Mouse (Mus musculus): ENCODE measurements around the gene Fam49a. TPM values are rescaled to one million over a fixed set of nuclear protein-coding genes. Genes with fewer than 3 reads are reported as not detected.

Fam49a gene
- polyA plus RNA-seq, 1 experiment from 2014 or later, result 48.9 TPM

GRCm38 (mm10) chr12:12294380-12295171 lies 32.6 kb downstream of the Fam49a start:
- Histone ChIP-seq H3K36me3 (ENCODE audit: control insufficient read depth, insufficient read depth, low read length) (no peaks in the 10 kb centered on the region), H3K27ac (ENCODE audit: low read depth, low read length) (no peak overlapping the region), H3K4me3 (ENCODE audit: low read depth, low read length) (no peak overlapping the region), H3K27me3 (ENCODE audit: control insufficient read depth, insufficient read depth, low read length) (no peaks in the 10 kb centered on the region), H3K9me3 (replicated peaks; ENCODE audit: control insufficient read depth, low read length) (no peaks in the 10 kb centered on the region), H3K4me1 (ENCODE audit: control insufficient read depth, insufficient read depth, low read length) (peaks cover 34% of the 10 kb centered on the region), H3K9ac (ENCODE audit: low read depth, low read length) (no peak overlapping the region), H3K4me2 (no peak overlapping the region)
- no peak for ATAC-seq (replicated peaks; ENCODE audit: insufficient number of reproducible peaks, low FRiP score, low TSS enrichment)
- WGBS (ENCODE audit: insufficient replicate concordance), result 86% methylated on average over 5 of the region's 5 CpGs

GRCm38 (mm10) chr12:12298451-12298850 lies 36.5 kb downstream of the Fam49a start:
- Histone ChIP-seq H3K9me3 (replicated peaks; ENCODE audit: control insufficient read depth, low read length) (no peaks in the 10 kb centered on the region), H3K9ac (ENCODE audit: low read depth, low read length) (no peak overlapping the region), H3K4me2 (no peak overlapping the region), H3K4me1 (ENCODE audit: control insufficient read depth, insufficient read depth, low read length) (peaks cover 38% of the 10 kb centered on the region), H3K27ac (ENCODE audit: low read depth, low read length) (no peak overlapping the region), H3K36me3 (ENCODE audit: control insufficient read depth, insufficient read depth, low read length) (no peaks in the 10 kb centered on the region), H3K27me3 (ENCODE audit: control insufficient read depth, insufficient read depth, low read length) (no peaks in the 10 kb centered on the region), H3K4me3 (ENCODE audit: low read depth, low read length) (no peak overlapping the region)
- ATAC-seq (replicated peaks; ENCODE audit: insufficient number of reproducible peaks, low FRiP score, low TSS enrichment), result no peak
- WGBS (ENCODE audit: insufficient replicate concordance), result 81% methylated on average over 7 of the region's 7 CpGs

- no peak overlapping the region for H3K4me3 ChIP-seq (ENCODE audit: low read depth, low read length)
- H3K27me3 ChIP-seq (ENCODE audit: control insufficient read depth, insufficient read depth, low read length), result no peaks in the 10 kb centered on the region
- peak overlapping the region; percentile 6; the same call in 1 of the 2 replicates for H3K27ac ChIP-seq (ENCODE audit: low read depth, low read length)
- H3K9me3 ChIP-seq (replicated peaks; ENCODE audit: control insufficient read depth, low read length), result no peaks in the 10 kb centered on the region
- WGBS (ENCODE audit: insufficient replicate concordance), result 52% methylated on average over 2 of the region's 2 CpGs
- peak; percentile 52; the same call in 1 of the 2 replicates for ATAC-seq (replicated peaks; ENCODE audit: insufficient number of reproducible peaks, low FRiP score, low TSS enrichment)
- H3K9ac ChIP-seq (ENCODE audit: low read depth, low read length), result no peak overlapping the region
- H3K4me1 ChIP-seq (ENCODE audit: control insufficient read depth, insufficient read depth, low read length), result peaks cover 38% of the 10 kb centered on the region
- H3K36me3 ChIP-seq (ENCODE audit: control insufficient read depth, insufficient read depth, low read length), result no peaks in the 10 kb centered on the region
- H3K4me2 ChIP-seq, result no peak overlapping the region
Measured at GRCm38 (mm10) chr12:12299303-12299702, 37.4 kb downstream of the Fam49a start.

GRCm38 (mm10) chr12:12301149-12301548 lies 39.2 kb downstream of the Fam49a start:
- no peak overlapping the region for H3K4me2 ChIP-seq
- WGBS (ENCODE audit: insufficient replicate concordance), result 33% methylated on average over 2 of the region's 2 CpGs
- peak overlapping the region; percentile 66; the same call in 1 of the 2 replicates for H3K27ac ChIP-seq (ENCODE audit: low read depth, low read length)
- no peak for ATAC-seq (replicated peaks; ENCODE audit: insufficient number of reproducible peaks, low FRiP score, low TSS enrichment)
- H3K9me3 ChIP-seq (replicated peaks; ENCODE audit: control insufficient read depth, low read length), result no peaks in the 10 kb centered on the region
- H3K27me3 ChIP-seq (ENCODE audit: control insufficient read depth, insufficient read depth, low read length), result no peaks in the 10 kb centered on the region
- no peak overlapping the region for H3K9ac ChIP-seq (ENCODE audit: low read depth, low read length)
- H3K36me3 ChIP-seq (ENCODE audit: control insufficient read depth, insufficient read depth, low read length), result no peaks in the 10 kb centered on the region
- H3K4me1 ChIP-seq (ENCODE audit: control insufficient read depth, insufficient read depth, low read length), result peaks cover 35% of the 10 kb centered on the region
- no peak overlapping the region for H3K4me3 ChIP-seq (ENCODE audit: low read depth, low read length)

GRCm38 (mm10) chr12:12301815-12302214 lies 39.9 kb downstream of the Fam49a start:
- Histone ChIP-seq H3K27me3 (ENCODE audit: control insufficient read depth, insufficient read depth, low read length) (no peaks in the 10 kb centered on the region), H3K4me1 (ENCODE audit: control insufficient read depth, insufficient read depth, low read length) (peaks cover 41% of the 10 kb centered on the region), H3K27ac (ENCODE audit: low read depth, low read length) (peak overlapping the region; percentile 66), H3K9me3 (replicated peaks; ENCODE audit: control insufficient read depth, low read length) (no peaks in the 10 kb centered on the region), H3K36me3 (ENCODE audit: control insufficient read depth, insufficient read depth, low read length) (no peaks in the 10 kb centered on the region), H3K4me3 (ENCODE audit: low read depth, low read length) (no peak overlapping the region), H3K4me2 (no peak overlapping the region), H3K9ac (ENCODE audit: low read depth, low read length) (peak overlapping the region; percentile 36; the same call in 1 of the 2 replicates)
- WGBS (ENCODE audit: insufficient replicate concordance), result 10% methylated on average over 4 of the region's 4 CpGs
- no peak for ATAC-seq (replicated peaks; ENCODE audit: insufficient number of reproducible peaks, low FRiP score, low TSS enrichment)

GRCm38 (mm10) chr12:12306214-12306613 lies 44.3 kb downstream of the Fam49a start:
- WGBS (ENCODE audit: insufficient replicate concordance), result 79% methylated on average over 3 of the region's 3 CpGs
- no peak overlapping the region for H3K4me3 ChIP-seq (ENCODE audit: low read depth, low read length)
- peak overlapping the region; percentile 77 for H3K27ac ChIP-seq (ENCODE audit: low read depth, low read length)
- H3K36me3 ChIP-seq (ENCODE audit: control insufficient read depth, insufficient read depth, low read length), result no peaks in the 10 kb centered on the region
- H3K4me1 ChIP-seq (ENCODE audit: control insufficient read depth, insufficient read depth, low read length), result peaks cover 29% of the 10 kb centered on the region
- H3K27me3 ChIP-seq (ENCODE audit: control insufficient read depth, insufficient read depth, low read length), result no peaks in the 10 kb centered on the region
- no peak for ATAC-seq (replicated peaks; ENCODE audit: insufficient number of reproducible peaks, low FRiP score, low TSS enrichment)
- no peak overlapping the region for H3K4me2 ChIP-seq
- H3K9ac ChIP-seq (ENCODE audit: low read depth, low read length), result no peak overlapping the region
- H3K9me3 ChIP-seq (replicated peaks; ENCODE audit: control insufficient read depth, low read length), result no peaks in the 10 kb centered on the region

GRCm38 (mm10) chr12:12306814-12307213 lies 44.9 kb downstream of the Fam49a start:
- Histone ChIP-seq H3K4me1 (ENCODE audit: control insufficient read depth, insufficient read depth, low read length) (peaks cover 28% of the 10 kb centered on the region), H3K36me3 (ENCODE audit: control insufficient read depth, insufficient read depth, low read length) (no peaks in the 10 kb centered on the region), H3K4me3 (ENCODE audit: low read depth, low read length) (no peak overlapping the region), H3K9ac (ENCODE audit: low read depth, low read length) (no peak overlapping the region), H3K27ac (ENCODE audit: low read depth, low read length) (peak overlapping the region; percentile 77), H3K9me3 (replicated peaks; ENCODE audit: control insufficient read depth, low read length) (no peaks in the 10 kb centered on the region), H3K27me3 (ENCODE audit: control insufficient read depth, insufficient read depth, low read length) (no peaks in the 10 kb centered on the region), H3K4me2 (no peak overlapping the region)
- ATAC-seq (replicated peaks; ENCODE audit: insufficient number of reproducible peaks, low FRiP score, low TSS enrichment), result peak; percentile 41; the same call in 1 of the 2 replicates
- 41% methylated on average over 6 of the region's 6 CpGs for WGBS (ENCODE audit: insufficient replicate concordance)

GRCm38 (mm10) chr12:12307245-12307644 lies 45.3 kb downstream of the Fam49a start:
- H3K4me1 ChIP-seq (ENCODE audit: control insufficient read depth, insufficient read depth, low read length), result peaks cover 28% of the 10 kb centered on the region
- peak overlapping the region; percentile 47; the same call in 1 of the 2 replicates for H3K9ac ChIP-seq (ENCODE audit: low read depth, low read length)
- no peak overlapping the region for H3K4me3 ChIP-seq (ENCODE audit: low read depth, low read length)
- no peaks in the 10 kb centered on the region for H3K27me3 ChIP-seq (ENCODE audit: control insufficient read depth, insufficient read depth, low read length)
- peak overlapping the region; percentile 77 for H3K27ac ChIP-seq (ENCODE audit: low read depth, low read length)
- H3K9me3 ChIP-seq (replicated peaks; ENCODE audit: control insufficient read depth, low read length), result no peaks in the 10 kb centered on the region
- no peak for ATAC-seq (replicated peaks; ENCODE audit: insufficient number of reproducible peaks, low FRiP score, low TSS enrichment)
- H3K4me2 ChIP-seq, result no peak overlapping the region
- 64% methylated on average over 8 of the region's 8 CpGs for WGBS (ENCODE audit: insufficient replicate concordance)
- no peaks in the 10 kb centered on the region for H3K36me3 ChIP-seq (ENCODE audit: control insufficient read depth, insufficient read depth, low read length)

- Histone ChIP-seq H3K9ac (ENCODE audit: low read depth, low read length) (no peak overlapping the region), H3K4me2 (no peak overlapping the region), H3K4me3 (ENCODE audit: low read depth, low read length) (no peak overlapping the region), H3K27me3 (ENCODE audit: control insufficient read depth, insufficient read depth, low read length) (no peaks in the 10 kb centered on the region), H3K27ac (ENCODE audit: low read depth, low read length) (no peak overlapping the region), H3K9me3 (replicated peaks; ENCODE audit: control insufficient read depth, low read length) (no peaks in the 10 kb centered on the region), H3K36me3 (ENCODE audit: control insufficient read depth, insufficient read depth, low read length) (no peaks in the 10 kb centered on the region), H3K4me1 (ENCODE audit: control insufficient read depth, insufficient read depth, low read length) (peaks cover 37% of the 10 kb centered on the region)
- no peak for ATAC-seq (replicated peaks; ENCODE audit: insufficient number of reproducible peaks, low FRiP score, low TSS enrichment)
Measured at GRCm38 (mm10) chr12:12313437-12313836, 51.5 kb downstream of the Fam49a start.

Data from heart, embryonic 11.5 days (tissue).